Mouse (Mus musculus): Measurements from ENCODE around the gene Tgoln1. TPM values are rescaled to one million over a fixed set of nuclear protein-coding genes. Genes with fewer than 3 reads are reported as not detected.

Gene Tgoln1
- polyA plus RNA-seq, 1 experiment, result 29.8 TPM

- Histone ChIP-seq H3K27me3 (ENCODE audit: control insufficient read depth, insufficient read depth, low read length) (no peaks in the 10 kb centered on the region), H3K27ac (ENCODE audit: control insufficient read depth, insufficient read depth, low read depth, low read length) (no peak overlapping the region), H3K36me3 (ENCODE audit: control insufficient read depth, insufficient read depth, low read length) (no peaks in the 10 kb centered on the region), H3K4me1 (ENCODE audit: control insufficient read depth, insufficient read depth, low read length) (peaks cover 2% of the 10 kb centered on the region), H3K4me3 (ENCODE audit: control insufficient read depth, low read depth, low read length) (no peak overlapping the region; the same call in 1 of the 2 replicates)
- TF ChIP-seq POLR2A (IDR thresholded peaks at IDR 0.05; ENCODE audit: control insufficient read depth, low read depth, low read length) (no peak), CTCF (IDR thresholded peaks at IDR 0.05; ENCODE audit: control insufficient read depth, insufficient read depth, insufficient replicate concordance, low read depth, low read length) (no peak)
These were observed 38.7 kb upstream of the Tgoln1 start for GRCm38 (mm10) chr6:72655309-72656052.

- Histone ChIP-seq H3K4me1 (ENCODE audit: control insufficient read depth, insufficient read depth, low read length) (peaks cover 2% of the 10 kb centered on the region), H3K27me3 (ENCODE audit: control insufficient read depth, insufficient read depth, low read length) (no peaks in the 10 kb centered on the region), H3K36me3 (ENCODE audit: control insufficient read depth, insufficient read depth, low read length) (no peaks in the 10 kb centered on the region), H3K4me3 (ENCODE audit: control insufficient read depth, low read depth, low read length) (no peak overlapping the region), H3K27ac (ENCODE audit: control insufficient read depth, insufficient read depth, low read depth, low read length) (no peak overlapping the region)
- no peak for TF ChIP-seq CTCF (IDR thresholded peaks at IDR 0.05; ENCODE audit: control insufficient read depth, insufficient read depth, insufficient replicate concordance, low read depth, low read length)
- no peak for TF ChIP-seq POLR2A (IDR thresholded peaks at IDR 0.05; ENCODE audit: control insufficient read depth, low read depth, low read length)
These were observed 37.6 kb upstream of the Tgoln1 start for GRCm38 (mm10) chr6:72654355-72654754.

GRCm38 (mm10) chr6:72653419-72653818 lies 36.6 kb upstream of the Tgoln1 start:
- no peak overlapping the region for H3K4me3 ChIP-seq (ENCODE audit: control insufficient read depth, low read depth, low read length)
- no peaks in the 10 kb centered on the region for H3K36me3 ChIP-seq (ENCODE audit: control insufficient read depth, insufficient read depth, low read length)
- H3K4me1 ChIP-seq (ENCODE audit: control insufficient read depth, insufficient read depth, low read length), result peaks cover 2% of the 10 kb centered on the region
- no peak overlapping the region for H3K27ac ChIP-seq (ENCODE audit: control insufficient read depth, insufficient read depth, low read depth, low read length)
- H3K27me3 ChIP-seq (ENCODE audit: control insufficient read depth, insufficient read depth, low read length), result no peaks in the 10 kb centered on the region
- TF ChIP-seq POLR2A (IDR thresholded peaks at IDR 0.05; ENCODE audit: control insufficient read depth, low read depth, low read length), result no peak
- no peak for TF ChIP-seq CTCF (IDR thresholded peaks at IDR 0.05; ENCODE audit: control insufficient read depth, insufficient read depth, insufficient replicate concordance, low read depth, low read length)

- Histone ChIP-seq H3K27ac (ENCODE audit: control insufficient read depth, insufficient read depth, low read depth, low read length) (no peak overlapping the region), H3K4me3 (ENCODE audit: control insufficient read depth, low read depth, low read length) (no peak overlapping the region), H3K4me1 (ENCODE audit: control insufficient read depth, insufficient read depth, low read length) (peaks cover 1% of the 10 kb centered on the region), H3K27me3 (ENCODE audit: control insufficient read depth, insufficient read depth, low read length) (no peaks in the 10 kb centered on the region), H3K36me3 (ENCODE audit: control insufficient read depth, insufficient read depth, low read length) (no peaks in the 10 kb centered on the region)
- TF ChIP-seq POLR2A (IDR thresholded peaks at IDR 0.05; ENCODE audit: control insufficient read depth, low read depth, low read length) (no peak), CTCF (IDR thresholded peaks at IDR 0.05; ENCODE audit: control insufficient read depth, insufficient read depth, insufficient replicate concordance, low read depth, low read length) (no peak)
These were observed 33.6 kb upstream of the Tgoln1 start for GRCm38 (mm10) chr6:72650338-72650851.

- no peak overlapping the region for H3K4me3 ChIP-seq (ENCODE audit: control insufficient read depth, low read depth, low read length)
- no peaks in the 10 kb centered on the region for H3K4me1 ChIP-seq (ENCODE audit: control insufficient read depth, insufficient read depth, low read length)
- TF ChIP-seq CTCF (IDR thresholded peaks at IDR 0.05; ENCODE audit: control insufficient read depth, insufficient read depth, insufficient replicate concordance, low read depth, low read length) (no peak), POLR2A (IDR thresholded peaks at IDR 0.05; ENCODE audit: control insufficient read depth, low read depth, low read length) (no peak)
- H3K27me3 ChIP-seq (ENCODE audit: control insufficient read depth, insufficient read depth, low read length), result no peaks in the 10 kb centered on the region
- H3K36me3 ChIP-seq (ENCODE audit: control insufficient read depth, insufficient read depth, low read length), result no peaks in the 10 kb centered on the region
- H3K27ac ChIP-seq (ENCODE audit: control insufficient read depth, insufficient read depth, low read depth, low read length), result no peak overlapping the region
These were observed 31.3 kb upstream of the Tgoln1 start for GRCm38 (mm10) chr6:72648002-72648595.

GRCm38 (mm10) chr6:72647383-72647820 lies 30.6 kb upstream of the Tgoln1 start:
- Histone ChIP-seq H3K4me1 (ENCODE audit: control insufficient read depth, insufficient read depth, low read length) (no peaks in the 10 kb centered on the region), H3K27ac (ENCODE audit: control insufficient read depth, insufficient read depth, low read depth, low read length) (no peak overlapping the region), H3K27me3 (ENCODE audit: control insufficient read depth, insufficient read depth, low read length) (no peaks in the 10 kb centered on the region), H3K4me3 (ENCODE audit: control insufficient read depth, low read depth, low read length) (no peak overlapping the region), H3K36me3 (ENCODE audit: control insufficient read depth, insufficient read depth, low read length) (no peaks in the 10 kb centered on the region)
- TF ChIP-seq POLR2A (IDR thresholded peaks at IDR 0.05; ENCODE audit: control insufficient read depth, low read depth, low read length), result no peak
- TF ChIP-seq CTCF (IDR thresholded peaks at IDR 0.05; ENCODE audit: control insufficient read depth, insufficient read depth, insufficient replicate concordance, low read depth, low read length), result peak; percentile 39; the same call in 1 of the 2 replicates

- Histone ChIP-seq H3K27ac (ENCODE audit: control insufficient read depth, insufficient read depth, low read depth, low read length) (no peak overlapping the region), H3K36me3 (ENCODE audit: control insufficient read depth, insufficient read depth, low read length) (no peaks in the 10 kb centered on the region), H3K27me3 (ENCODE audit: control insufficient read depth, insufficient read depth, low read length) (no peaks in the 10 kb centered on the region), H3K4me3 (ENCODE audit: control insufficient read depth, low read depth, low read length) (no peak overlapping the region), H3K4me1 (ENCODE audit: control insufficient read depth, insufficient read depth, low read length) (no peaks in the 10 kb centered on the region)
- no peak for TF ChIP-seq POLR2A (IDR thresholded peaks at IDR 0.05; ENCODE audit: control insufficient read depth, low read depth, low read length)
- TF ChIP-seq CTCF (IDR thresholded peaks at IDR 0.05; ENCODE audit: control insufficient read depth, insufficient read depth, insufficient replicate concordance, low read depth, low read length), result no peak
These were observed 28.6 kb upstream of the Tgoln1 start for GRCm38 (mm10) chr6:72645364-72645763.

Measured in testis, adult 2 months (tissue).